Mouse (Mus musculus): ENCODE measurements around the gene Stc2. TPM values are rescaled to one million over a fixed set of nuclear protein-coding genes. Genes with fewer than 3 reads are reported as not detected.

Stc2 gene
- polyA plus RNA-seq, 1 experiment from 2014 or later = 0.43 TPM

GRCm38 (mm10) chr11:31383968-31384367 is 14.1 kb upstream of the Stc2 start:
- Histone ChIP-seq H3K36me3 (replicated peaks; ENCODE audit: insufficient read depth, low read length) (no peaks in the 10 kb centered on the region), H3K9ac (replicated peaks) (no peak overlapping the region), H3K27me3 (ENCODE audit: insufficient read depth, low read length) (no peaks in the 10 kb centered on the region), H3K27ac (ENCODE audit: low read depth) (no peak overlapping the region), H3K4me3 (ENCODE audit: low read depth, low read length) (no peak overlapping the region), H3K9me3 (ENCODE audit: low read length) (no peaks in the 10 kb centered on the region), H3K4me2 (ENCODE audit: low read depth, low read length) (no peak overlapping the region), H3K4me1 (ENCODE audit: insufficient read depth) (no peaks in the 10 kb centered on the region)
- ATAC-seq = no peak
- WGBS (ENCODE audit: insufficient replicate concordance) = 53% methylated on average over 2 of the region's 2 CpGs
- DNase-seq = no peak
- TF ChIP-seq EP300 (IDR thresholded peaks at IDR 0.05; ENCODE audit: low read depth) = no peak
- no peak for TF ChIP-seq CTCF (IDR thresholded peaks at IDR 0.05; ENCODE audit: low read depth)

- no peak for DNase-seq
- TF ChIP-seq EP300 (IDR thresholded peaks at IDR 0.05; ENCODE audit: low read depth) (no peak), CTCF (IDR thresholded peaks at IDR 0.05; ENCODE audit: low read depth) (no peak)
- Histone ChIP-seq H3K4me1 (ENCODE audit: insufficient read depth) (no peaks in the 10 kb centered on the region), H3K27me3 (ENCODE audit: insufficient read depth, low read length) (no peaks in the 10 kb centered on the region), H3K4me2 (ENCODE audit: low read depth, low read length) (no peak overlapping the region), H3K4me3 (ENCODE audit: low read depth, low read length) (no peak overlapping the region), H3K9ac (replicated peaks) (no peak overlapping the region), H3K27ac (ENCODE audit: low read depth) (no peak overlapping the region), H3K9me3 (ENCODE audit: low read length) (no peaks in the 10 kb centered on the region), H3K36me3 (replicated peaks; ENCODE audit: insufficient read depth, low read length) (no peaks in the 10 kb centered on the region)
- 72% methylated on average over 5 of the region's 5 CpGs for WGBS (ENCODE audit: insufficient replicate concordance)
- ATAC-seq = no peak
Observed at GRCm38 (mm10) chr11:31382145-31382544, 12.3 kb upstream of the Stc2 start.

DNA sequence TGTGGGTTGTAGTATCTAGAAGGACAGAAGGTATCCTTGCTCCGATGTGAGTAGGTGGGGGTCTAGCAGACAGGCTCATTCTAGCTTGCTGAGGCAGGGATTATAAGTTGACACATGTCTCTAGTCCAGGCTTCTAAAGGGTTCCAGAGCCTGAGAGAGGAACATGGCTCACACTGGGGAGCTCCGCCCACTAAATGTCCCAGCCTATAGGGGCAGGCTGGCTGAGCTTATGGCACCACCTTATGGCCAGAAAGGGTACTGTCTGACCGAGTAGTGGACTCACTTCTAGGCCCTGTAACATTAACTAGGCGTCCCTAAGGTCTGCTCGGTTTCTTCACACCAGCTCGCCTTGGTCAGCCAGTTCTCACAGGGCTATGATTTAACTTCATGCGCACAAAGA is 3.6 kb upstream of the Stc2 start:
- DNase-seq = peak; percentile 74
- 47% methylated on average over 7 of the region's 7 CpGs for WGBS (ENCODE audit: insufficient replicate concordance)

DNA sequence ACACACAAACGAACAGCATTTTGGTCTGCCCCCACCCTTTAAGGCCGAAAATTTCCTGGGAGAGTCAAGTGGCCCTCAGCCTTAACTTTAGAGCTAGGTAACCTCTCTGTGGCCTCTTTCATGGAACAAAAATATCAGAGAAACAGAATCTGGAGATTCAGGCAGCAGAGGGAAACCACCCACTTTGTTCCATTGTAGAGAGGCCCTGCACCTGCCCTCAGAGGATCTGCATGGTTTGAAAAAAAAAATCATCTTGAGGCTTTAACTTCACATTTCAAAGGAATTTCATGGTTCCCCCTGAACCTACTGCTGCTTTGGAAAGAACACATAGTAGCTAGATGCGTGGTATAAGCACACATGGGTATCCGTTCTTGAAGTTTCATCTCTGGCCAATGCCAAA is 2.3 kb upstream of the Stc2 start:
- 79% methylated on average over 4 of the region's 4 CpGs for WGBS (ENCODE audit: insufficient replicate concordance)
- Histone ChIP-seq H3K9me3 (ENCODE audit: low read length) (no peaks in the 10 kb centered on the region), H3K9ac (replicated peaks) (no peak overlapping the region), H3K4me2 (ENCODE audit: low read depth, low read length) (no peak overlapping the region), H3K27me3 (ENCODE audit: insufficient read depth, low read length) (peaks cover 46% of the 10 kb centered on the region), H3K4me3 (ENCODE audit: low read depth, low read length) (no peak overlapping the region), H3K27ac (ENCODE audit: low read depth) (no peak overlapping the region), H3K4me1 (ENCODE audit: insufficient read depth) (peaks cover 13% of the 10 kb centered on the region), H3K36me3 (replicated peaks; ENCODE audit: insufficient read depth, low read length) (no peaks in the 10 kb centered on the region)
- TF ChIP-seq EP300 (IDR thresholded peaks at IDR 0.05; ENCODE audit: low read depth) (no peak), CTCF (IDR thresholded peaks at IDR 0.05; ENCODE audit: low read depth) (no peak)
- ATAC-seq = no peak
- no peak for DNase-seq

More for the DNA sequence above, 3.6 kb upstream of the Stc2 start:
- no peak overlapping the region for H3K9ac ChIP-seq (replicated peaks)
- no peaks in the 10 kb centered on the region for H3K36me3 ChIP-seq (replicated peaks; ENCODE audit: insufficient read depth, low read length)
- H3K27me3 ChIP-seq (ENCODE audit: insufficient read depth, low read length) = peaks cover 41% of the 10 kb centered on the region
- no peak overlapping the region for H3K4me2 ChIP-seq (ENCODE audit: low read depth, low read length)
- ATAC-seq = peak; percentile 62; the same call in 1 of the 2 replicates
- H3K4me3 ChIP-seq (ENCODE audit: low read depth, low read length) = no peak overlapping the region
- H3K4me1 ChIP-seq (ENCODE audit: insufficient read depth) = peaks cover 13% of the 10 kb centered on the region
- no peaks in the 10 kb centered on the region for H3K9me3 ChIP-seq (ENCODE audit: low read length)
- no peak overlapping the region for H3K27ac ChIP-seq (ENCODE audit: low read depth)
- TF ChIP-seq EP300 (IDR thresholded peaks at IDR 0.05; ENCODE audit: low read depth) (no peak), CTCF (IDR thresholded peaks at IDR 0.05; ENCODE audit: low read depth) (peak; percentile 82)

DNA sequence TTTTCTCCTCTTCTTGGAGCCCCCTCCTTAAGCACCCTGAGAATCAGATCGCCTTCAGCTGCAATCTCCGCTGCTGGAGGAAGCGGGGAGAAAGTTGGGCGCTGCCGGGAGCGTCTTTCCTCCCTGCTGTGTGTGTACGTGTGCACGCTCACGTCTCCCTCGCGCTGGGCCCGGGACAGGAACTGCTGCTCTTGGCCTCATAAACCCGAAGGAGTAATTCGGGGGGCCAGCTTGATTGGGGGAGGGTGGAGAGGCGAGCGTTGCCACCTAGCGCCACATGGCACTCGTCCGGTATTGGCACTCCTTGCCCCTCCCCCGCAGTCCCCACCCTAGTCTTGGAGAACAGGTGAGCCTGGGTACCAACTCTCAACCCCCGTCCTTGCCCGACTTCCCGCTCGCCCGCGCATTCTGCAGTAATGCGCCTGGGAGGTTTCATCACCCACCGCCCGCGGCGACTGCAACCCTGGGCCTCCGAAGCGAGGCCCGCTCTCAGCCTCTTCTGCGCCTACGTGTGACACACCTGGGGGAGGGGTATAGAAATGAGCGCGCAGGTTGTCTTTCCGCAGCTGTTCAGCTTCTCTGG is 1.5 kb upstream of the Stc2 start:
- no peak for ATAC-seq
- peaks cover 13% of the 10 kb centered on the region for H3K4me1 ChIP-seq (ENCODE audit: insufficient read depth)
- peak overlapping the region; percentile 30 for H3K4me3 ChIP-seq (ENCODE audit: low read depth, low read length)
- H3K27me3 ChIP-seq (ENCODE audit: insufficient read depth, low read length) = peaks cover 46% of the 10 kb centered on the region
- H3K9me3 ChIP-seq (ENCODE audit: low read length) = no peaks in the 10 kb centered on the region
- 2% methylated on average over 39 of the region's 39 CpGs for WGBS (ENCODE audit: insufficient replicate concordance)
- peak overlapping the region; percentile 74 for H3K4me2 ChIP-seq (ENCODE audit: low read depth, low read length)
- no peak overlapping the region for H3K27ac ChIP-seq (ENCODE audit: low read depth)
- H3K36me3 ChIP-seq (replicated peaks; ENCODE audit: insufficient read depth, low read length) = no peaks in the 10 kb centered on the region
- peak; percentile 19 for DNase-seq
- no peak overlapping the region for H3K9ac ChIP-seq (replicated peaks)
- TF ChIP-seq CTCF (IDR thresholded peaks at IDR 0.05; ENCODE audit: low read depth) (no peak), EP300 (IDR thresholded peaks at IDR 0.05; ENCODE audit: low read depth) (no peak)

GRCm38 (mm10) chr11:31370436-31371230 is 759 bp upstream of the Stc2 start:
- TF ChIP-seq CTCF (IDR thresholded peaks at IDR 0.05; ENCODE audit: low read depth) (no peak), EP300 (IDR thresholded peaks at IDR 0.05; ENCODE audit: low read depth) (no peak)
- Histone ChIP-seq H3K4me3 (ENCODE audit: low read depth, low read length) (peak overlapping the region; percentile 44), H3K36me3 (replicated peaks; ENCODE audit: insufficient read depth, low read length) (no peaks in the 10 kb centered on the region), H3K4me2 (ENCODE audit: low read depth, low read length) (peak overlapping the region; percentile 74), H3K27me3 (ENCODE audit: insufficient read depth, low read length) (peaks cover 46% of the 10 kb centered on the region), H3K4me1 (ENCODE audit: insufficient read depth) (peaks cover 13% of the 10 kb centered on the region), H3K27ac (ENCODE audit: low read depth) (no peak overlapping the region), H3K9me3 (ENCODE audit: low read length) (no peaks in the 10 kb centered on the region), H3K9ac (replicated peaks) (no peak overlapping the region)
- ATAC-seq = no peak
- DNase-seq = no peak
- WGBS (ENCODE audit: insufficient replicate concordance) = 6% methylated on average over 18 of the region's 24 CpGs

Data from liver, postnatal 0 days (tissue).